Mouse (Mus musculus): ENCODE data around the gene Timm23.

- TF ChIP-seq GATA1 (IDR thresholded peaks at IDR 0.05; ENCODE audit: borderline replicate concordance, low read length) = no peak
- TF ChIP-seq FLI1 (IDR thresholded peaks at IDR 0.05; ENCODE audit: low read length) = no peak
Measured at GRCm38 (mm10) chr14:32152243-32152965, 49.3 kb downstream of the Timm23 start.
